Mouse (Mus musculus) 3T3-L1 (cell line): Measurements from ENCODE around the gene Fchsd2.

Experiments used
- DNase-seq: peaks from one replicate; pipeline ENCODE4 v3.0.0-alpha.2; 2015; ENCODE audit warnings: low read depth, low spot score

Gene Fchsd2

GRCm38 (mm10) chr7:101314396-101314795, 221.7 kb downstream of the Fchsd2 start:
- no peak for DNase-seq

- DNase-seq: no peak
Observed at GRCm38 (mm10) chr7:101315699-101316098, 223.0 kb downstream of the Fchsd2 start.

GRCm38 (mm10) chr7:101316591-101317001, 223.9 kb downstream of the Fchsd2 start:
- DNase-seq: no peak

GRCm38 (mm10) chr7:101317014-101317413, 224.4 kb downstream of the Fchsd2 start, which contains the start of gene Stard10:
Gene Stard10 (plus strand): TSS chr7:101317086.
- DNase-seq: no peak

GRCm38 (mm10) chr7:101318848-101319247, 226.2 kb downstream of the Fchsd2 start:
- no peak for DNase-seq

- DNase-seq: no peak
Observed at GRCm38 (mm10) chr7:101319796-101320195, 227.1 kb downstream of the Fchsd2 start.

- no peak for DNase-seq
Observed at GRCm38 (mm10) chr7:101320399-101321217, 227.9 kb downstream of the Fchsd2 start.

- no peak for DNase-seq
Observed at GRCm38 (mm10) chr7:101321218-101321827, 228.7 kb downstream of the Fchsd2 start.

GRCm38 (mm10) chr7:101323141-101323594, 230.5 kb downstream of the Fchsd2 start:
- DNase-seq: no peak

- no peak for DNase-seq
Observed at GRCm38 (mm10) chr7:101324142-101324962, 231.7 kb downstream of the Fchsd2 start.

GRCm38 (mm10) chr7:101326006-101326405, 233.3 kb downstream of the Fchsd2 start:
- no peak for DNase-seq

GRCm38 (mm10) chr7:101327263-101327662, 234.6 kb downstream of the Fchsd2 start:
- DNase-seq: no peak

GRCm38 (mm10) chr7:101327786-101328185, 235.1 kb downstream of the Fchsd2 start:
- DNase-seq: no peak

GRCm38 (mm10) chr7:101328621-101329158, 236.0 kb downstream of the Fchsd2 start:
- DNase-seq: peak; percentile 77

GRCm38 (mm10) chr7:101329606-101330005, 236.9 kb downstream of the Fchsd2 start:
- DNase-seq: peak; percentile 10

- DNase-seq: peak; percentile 71
Observed at GRCm38 (mm10) chr7:101330074-101330840, 237.6 kb downstream of the Fchsd2 start.

- peak; percentile 59 for DNase-seq
Observed at GRCm38 (mm10) chr7:101330841-101331173, 238.1 kb downstream of the Fchsd2 start.

GRCm38 (mm10) chr7:101332045-101332831, 239.6 kb downstream of the Fchsd2 start:
- no peak for DNase-seq
